In genomic region chr1:104332666-104333370, GRCm38 (mm10) we compare ENCODE assay signal across 15 mouse cellular contexts.
"Had no signal": no experiment of that assay in that cellular context is flagged by ENCODE, and none has a peak within 500 bp of the region (broad histone marks: within the 10 kb centered on the region; RNA-seq: fewer than 3 reads in every experiment).

No protein-coding gene starts in this region.

- H3K4me2 ChIP-seq: limb, embryonic 13.5 days; liver, embryonic 12.5 days; lung, embryonic 15.5 days; midbrain, embryonic 11.5 days; midbrain, embryonic 15.5 days; neural tube, embryonic 13.5 days; stomach, embryonic 15.5 days had no signal

- DNase-seq: left cerebral cortex, postnatal 4 days; lung, postnatal 14 days; retina, postnatal 1 day; thymus, adult 2 months; thymus, postnatal 25 days had no signal

- ATAC-seq: liver, embryonic 12.5 days; midbrain, embryonic 15.5 days had no signal

- H3K9ac ChIP-seq: limb, embryonic 13.5 days; liver, embryonic 12.5 days; lung, embryonic 15.5 days; midbrain, embryonic 15.5 days; neural tube, embryonic 13.5 days; stomach, embryonic 15.5 days had no signal

- H3K27me3 ChIP-seq: limb, embryonic 13.5 days; liver, embryonic 12.5 days; lung, embryonic 15.5 days; megakaryocyte, embryonic 14.5 days; midbrain, embryonic 15.5 days; neural tube, embryonic 13.5 days; stomach, embryonic 15.5 days had no signal

- H3K9me3 ChIP-seq: limb, embryonic 13.5 days; liver, embryonic 12.5 days; megakaryocyte, embryonic 14.5 days; midbrain, embryonic 15.5 days; neural tube, embryonic 13.5 days; stomach, embryonic 15.5 days had no signal

- H3K27ac ChIP-seq: kidney, postnatal 0 days; limb, embryonic 13.5 days; liver, embryonic 12.5 days; lung, embryonic 15.5 days; macrophage; midbrain, embryonic 15.5 days; neural tube, embryonic 13.5 days; stomach, embryonic 15.5 days had no signal

- H3K36me3 ChIP-seq: limb, embryonic 13.5 days; liver, embryonic 12.5 days; lung, embryonic 15.5 days; midbrain, embryonic 15.5 days; neural tube, embryonic 13.5 days; stomach, embryonic 15.5 days had no signal

- H3K4me1 ChIP-seq: limb, embryonic 13.5 days; liver, embryonic 12.5 days; lung, embryonic 15.5 days; megakaryocyte, embryonic 14.5 days; midbrain, embryonic 15.5 days; neural tube, embryonic 13.5 days; stomach, embryonic 15.5 days had no signal

- H3K4me3 ChIP-seq: limb, embryonic 13.5 days; liver, embryonic 12.5 days; lung, embryonic 15.5 days; megakaryocyte, embryonic 14.5 days; midbrain, embryonic 15.5 days; neural tube, embryonic 13.5 days; stomach, embryonic 15.5 days had no signal
